Mouse (Mus musculus): ENCODE measurements around the gene Hnrnpf. TPM values are rescaled to one million over a fixed set of nuclear protein-coding genes. Genes with fewer than 3 reads are reported as not detected.

The Hnrnpf gene
- polyA plus RNA-seq, 1 experiment from 2014 or later, result 706 TPM

DNA sequence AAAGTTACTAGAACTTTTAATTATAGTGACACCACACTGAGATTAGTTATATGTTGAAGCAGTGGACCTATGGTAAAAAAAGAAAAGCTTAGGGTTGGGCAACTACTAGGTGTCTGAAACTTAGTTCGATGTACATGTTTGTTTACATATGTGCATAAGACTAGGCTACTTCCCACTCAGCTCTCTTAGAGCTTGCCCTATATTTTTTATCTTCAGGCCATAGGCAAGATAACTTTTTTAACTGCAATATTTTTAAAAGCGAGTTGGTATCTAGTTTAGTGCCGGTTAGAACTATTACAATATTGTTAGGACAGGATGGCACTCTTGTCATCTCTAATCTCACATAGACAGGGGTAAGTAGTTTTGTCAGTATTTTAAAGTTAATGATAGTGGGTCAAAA, 21.9 kb downstream of the Hnrnpf start:
- Histone ChIP-seq H3K4me3 (ENCODE audit: inconsistent target) (no peak overlapping the region), H3K79me2 (ENCODE audit: inconsistent target) (peaks cover 68% of the 10 kb centered on the region), H3K36me3 (ENCODE audit: inconsistent target) (peaks cover 20% of the 10 kb centered on the region; the same call in 1 of the 2 replicates), H3K27ac (no peak overlapping the region)
- 97% methylated on average over 3 of the region's 3 CpGs for WGBS (ENCODE audit: missing documents)

DNA sequence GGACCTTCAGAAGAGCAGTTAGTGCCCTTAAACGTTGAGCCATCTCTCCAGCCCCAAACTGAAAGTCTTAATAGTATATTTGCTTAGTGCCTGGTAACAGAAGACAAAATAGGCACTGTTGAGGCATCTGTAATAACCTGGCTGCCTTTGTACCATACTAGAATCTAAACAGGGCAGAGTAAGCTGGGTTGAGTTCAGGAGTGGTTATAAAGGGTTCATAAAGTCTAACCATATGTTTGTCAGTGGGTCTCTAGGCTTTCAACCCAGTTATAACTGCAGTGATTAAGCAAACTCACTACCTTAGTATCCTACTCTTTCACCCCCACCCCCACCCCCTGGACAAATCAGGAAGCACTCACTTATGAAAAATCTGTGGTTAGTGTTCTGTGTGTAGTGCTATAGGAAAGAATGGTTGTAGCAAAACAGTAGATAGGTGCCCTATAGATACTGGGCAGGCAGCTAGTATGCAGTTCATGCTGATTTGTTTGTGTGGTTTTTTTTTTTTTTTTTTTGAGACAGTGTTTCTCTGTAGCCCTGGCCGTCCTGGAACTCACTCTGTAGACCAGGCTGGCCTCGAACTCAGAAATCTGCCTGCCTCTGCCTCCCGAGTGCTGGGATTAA, 26.9 kb downstream of the Hnrnpf start:
- WGBS (ENCODE audit: missing documents), result 53% methylated on average over 4 of the region's 4 CpGs
- Histone ChIP-seq H3K79me2 (ENCODE audit: inconsistent target) (peaks cover 20% of the 10 kb centered on the region), H3K36me3 (ENCODE audit: inconsistent target) (peaks cover 26% of the 10 kb centered on the region; the same call in 1 of the 2 replicates), H3K4me3 (ENCODE audit: inconsistent target) (no peak overlapping the region), H3K27ac (no peak overlapping the region)

- 97% methylated on average over 7 of the region's 7 CpGs for WGBS (ENCODE audit: missing documents)
- Histone ChIP-seq H3K79me2 (ENCODE audit: inconsistent target) (peaks cover 10% of the 10 kb centered on the region), H3K36me3 (ENCODE audit: inconsistent target) (peaks cover 17% of the 10 kb centered on the region; the same call in 1 of the 2 replicates), H3K27ac (no peak overlapping the region), H3K4me3 (ENCODE audit: inconsistent target) (no peak overlapping the region)
These were observed 27.8 kb downstream of the Hnrnpf start for GRCm38 (mm10) chr6:117927955-117928354.

GRCm38 (mm10) chr6:117928746-117929145, 28.6 kb downstream of the Hnrnpf start:
- Histone ChIP-seq H3K79me2 (ENCODE audit: inconsistent target) (peaks cover 4% of the 10 kb centered on the region; the same call in 1 of the 2 replicates), H3K4me3 (ENCODE audit: inconsistent target) (no peak overlapping the region), H3K36me3 (ENCODE audit: inconsistent target) (peaks cover 17% of the 10 kb centered on the region; the same call in 1 of the 2 replicates), H3K27ac (no peak overlapping the region)
- WGBS (ENCODE audit: missing documents), result 89% methylated on average over 5 of the region's 5 CpGs

GRCm38 (mm10) chr6:117929945-117930655, 30.0 kb downstream of the Hnrnpf start:
- 85% methylated on average over 3 of the region's 3 CpGs for WGBS (ENCODE audit: missing documents)
- H3K36me3 ChIP-seq (ENCODE audit: inconsistent target), result peaks cover 17% of the 10 kb centered on the region; the same call in 1 of the 2 replicates
- H3K27ac ChIP-seq, result no peak overlapping the region
- H3K4me3 ChIP-seq (ENCODE audit: inconsistent target), result no peak overlapping the region
- H3K79me2 ChIP-seq (ENCODE audit: inconsistent target), result peaks cover 4% of the 10 kb centered on the region; the same call in 1 of the 2 replicates

DNA sequence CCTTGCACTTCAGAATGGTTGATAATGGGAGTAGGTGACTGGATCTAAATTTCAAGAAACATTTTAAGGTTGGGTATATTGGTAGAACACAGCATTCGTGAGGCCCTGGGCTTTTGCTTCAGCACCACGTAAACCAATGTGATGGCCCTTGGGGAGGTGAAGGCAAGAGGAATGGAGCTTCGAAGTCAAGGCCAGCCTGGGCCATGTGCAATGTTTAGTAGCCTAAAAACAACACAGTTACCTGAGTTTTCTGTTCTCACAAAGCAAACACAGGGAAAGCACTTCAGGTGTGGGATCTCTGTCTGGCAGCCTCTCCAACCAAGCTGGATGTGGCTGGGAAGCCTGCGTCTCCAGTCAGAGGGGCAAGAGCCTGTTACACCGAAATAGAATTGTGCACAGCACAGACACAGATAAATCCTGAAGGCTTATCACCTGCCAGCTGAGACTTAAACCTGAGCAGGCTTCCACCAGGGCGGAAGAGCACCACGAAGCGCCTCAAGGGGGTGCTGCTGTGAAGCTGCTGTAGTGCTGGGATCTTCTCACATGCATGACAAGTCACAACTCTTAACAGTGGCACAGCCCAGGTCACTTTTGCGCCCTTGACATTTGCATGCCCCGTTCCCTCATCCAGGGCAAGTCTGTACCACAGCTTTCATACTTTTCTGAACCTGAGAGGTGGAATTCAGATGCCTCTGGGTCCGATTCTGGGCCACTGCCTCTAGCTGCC, 32.4 kb downstream of the Hnrnpf start:
- peaks cover 10% of the 10 kb centered on the region; the same call in 1 of the 2 replicates for H3K36me3 ChIP-seq (ENCODE audit: inconsistent target)
- no peak overlapping the region for H3K27ac ChIP-seq
- no peaks in the 10 kb centered on the region for H3K79me2 ChIP-seq (ENCODE audit: inconsistent target)
- WGBS (ENCODE audit: missing documents), result 73% methylated on average over 11 of the region's 11 CpGs
- H3K4me3 ChIP-seq (ENCODE audit: inconsistent target), result no peak overlapping the region

DNA sequence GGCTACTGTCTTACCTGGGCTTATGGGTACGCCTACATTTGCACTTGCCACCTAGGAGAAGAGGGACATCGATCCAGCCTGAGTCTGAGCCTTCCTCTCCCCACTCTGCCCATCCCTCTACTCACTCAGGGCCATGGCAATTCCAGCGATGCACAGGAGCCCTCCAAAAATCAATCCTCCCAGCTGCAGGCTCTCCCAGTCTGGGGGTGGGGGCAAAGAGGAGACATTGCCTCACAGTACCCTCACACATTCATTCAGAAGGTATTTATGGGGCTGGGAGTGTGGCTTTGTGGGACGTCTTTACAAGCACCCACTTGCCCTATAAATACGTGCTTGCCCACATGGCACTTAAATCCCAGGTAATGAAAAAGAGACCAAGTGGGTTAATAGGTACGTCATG, 34.2 kb downstream of the Hnrnpf start:
- Histone ChIP-seq H3K27ac (no peak overlapping the region), H3K36me3 (ENCODE audit: inconsistent target) (0 out of 2 replicates have a peak, but pooled peaks cover 2% of the 10 kb centered on the region), H3K79me2 (ENCODE audit: inconsistent target) (no peaks in the 10 kb centered on the region), H3K4me3 (ENCODE audit: inconsistent target) (no peak overlapping the region)
- WGBS (ENCODE audit: missing documents), result 93% methylated on average over 6 of the region's 6 CpGs

DNA sequence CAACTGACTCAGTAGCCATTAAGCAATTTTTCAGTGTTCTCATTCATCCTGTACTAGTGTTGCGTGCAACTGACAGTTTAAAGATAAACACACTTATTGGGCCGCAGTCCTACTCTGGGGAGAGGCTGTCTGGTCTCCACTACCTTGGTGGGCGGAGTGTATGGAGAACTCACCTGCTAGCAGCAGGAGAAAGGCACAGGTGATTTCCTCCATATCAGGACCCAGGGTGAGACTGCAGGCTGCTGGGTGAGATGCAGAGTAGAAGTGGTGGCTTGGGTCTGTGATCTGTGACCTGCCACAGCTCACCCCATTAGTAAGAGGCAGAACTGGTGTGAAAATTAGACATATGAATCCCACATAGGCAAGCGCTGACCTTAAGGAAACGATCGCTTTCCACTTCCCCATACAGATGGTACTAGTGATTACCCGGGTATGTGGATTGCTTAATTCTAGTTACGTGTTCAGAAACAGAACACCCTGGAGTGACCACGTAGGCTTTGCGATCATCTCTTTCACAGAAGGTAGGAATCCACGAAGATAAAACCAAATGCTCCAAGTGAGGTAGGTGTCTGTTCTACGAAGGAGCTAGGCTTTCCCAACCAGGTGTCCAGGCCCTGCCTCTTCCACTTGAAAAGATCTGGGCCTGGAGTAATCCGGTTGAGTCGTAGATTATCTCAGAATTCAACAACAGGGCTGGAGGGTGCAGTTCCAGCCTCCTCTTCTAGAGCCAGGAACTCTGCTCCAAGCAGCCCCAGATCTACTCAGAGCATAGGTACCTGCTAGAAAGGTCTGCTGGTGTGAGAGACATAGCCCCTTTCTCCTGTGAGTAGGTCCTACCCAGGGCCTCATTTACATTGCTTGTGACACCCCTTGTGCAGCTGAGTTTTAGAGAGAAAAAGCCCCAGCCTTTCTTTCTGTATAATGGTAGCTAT, 35.8 kb downstream of the Hnrnpf start:
- Histone ChIP-seq H3K27ac (no peak overlapping the region), H3K79me2 (ENCODE audit: inconsistent target) (no peaks in the 10 kb centered on the region), H3K36me3 (ENCODE audit: inconsistent target) (no peaks in the 10 kb centered on the region), H3K4me3 (ENCODE audit: inconsistent target) (no peak overlapping the region)
- 46% methylated on average over 14 of the region's 14 CpGs for WGBS (ENCODE audit: missing documents)

- Histone ChIP-seq H3K79me2 (ENCODE audit: inconsistent target) (no peaks in the 10 kb centered on the region), H3K27ac (no peak within 1 kb of the TSS), H3K4me3 (ENCODE audit: inconsistent target) (no peak within 1 kb of the TSS), H3K36me3 (ENCODE audit: inconsistent target) (no peaks in the 10 kb centered on the region)
- 78% methylated on average over 9 of the region's 10 CpGs for WGBS (ENCODE audit: missing documents)
These were observed 37.3 kb downstream of the Hnrnpf start, which contains the start of gene Fxyd4 for GRCm38 (mm10) chr6:117937222-117937932. Gene Fxyd4 (minus strand): TSS chr6:117937692.

DNA sequence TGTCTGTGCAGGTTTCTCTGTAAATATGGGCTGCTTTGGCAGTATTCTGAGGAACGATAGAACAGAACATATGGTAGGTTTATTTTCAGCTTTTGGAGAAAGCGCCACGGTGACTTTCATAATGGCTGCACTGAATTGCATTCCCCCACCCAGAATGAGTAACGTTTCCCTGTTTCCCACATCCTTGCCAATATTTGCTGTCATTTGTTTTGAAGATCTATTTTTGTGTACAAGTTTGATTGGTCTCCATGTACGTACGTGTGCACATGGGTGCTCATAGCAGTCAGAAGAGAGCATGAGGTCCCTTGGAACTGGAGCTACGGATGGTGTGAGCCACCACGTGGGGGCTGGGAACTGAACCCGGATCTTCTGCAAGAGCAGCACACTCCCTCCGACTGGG, 38.8 kb downstream of the Hnrnpf start:
- 88% methylated on average over 10 of the region's 10 CpGs for WGBS (ENCODE audit: missing documents)
- Histone ChIP-seq H3K27ac (no peak overlapping the region), H3K4me3 (ENCODE audit: inconsistent target) (no peak overlapping the region), H3K79me2 (ENCODE audit: inconsistent target) (no peaks in the 10 kb centered on the region), H3K36me3 (ENCODE audit: inconsistent target) (no peaks in the 10 kb centered on the region)

DNA sequence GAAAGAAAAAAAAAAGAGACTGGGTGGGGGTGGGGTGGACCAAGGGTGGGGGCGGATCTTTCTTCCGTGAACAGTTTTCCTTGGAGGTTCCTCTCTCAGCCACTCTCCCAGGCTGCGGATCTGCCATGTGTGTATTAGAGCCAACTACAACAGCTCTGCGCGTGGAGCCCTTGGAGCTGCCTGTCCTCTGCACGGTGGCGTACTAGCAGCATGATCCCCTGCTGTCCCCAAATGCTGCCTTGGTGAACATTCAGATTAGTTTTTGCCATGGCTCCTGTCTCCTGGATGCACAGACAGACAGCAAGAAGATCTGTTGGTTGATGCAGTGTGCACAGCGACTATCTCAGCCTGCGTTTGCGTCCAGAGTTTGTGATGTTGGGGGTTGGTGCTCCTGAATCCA, 42.6 kb downstream of the Hnrnpf start:
- Histone ChIP-seq H3K4me3 (ENCODE audit: inconsistent target) (no peak overlapping the region), H3K36me3 (ENCODE audit: inconsistent target) (no peaks in the 10 kb centered on the region), H3K27ac (no peak overlapping the region), H3K79me2 (ENCODE audit: inconsistent target) (no peaks in the 10 kb centered on the region)
- WGBS (ENCODE audit: missing documents), result 95% methylated on average over 9 of the region's 10 CpGs

GRCm38 (mm10) chr6:117943899-117944298, 43.8 kb downstream of the Hnrnpf start:
- H3K4me3 ChIP-seq (ENCODE audit: inconsistent target), result no peak overlapping the region
- WGBS (ENCODE audit: missing documents), result 92% methylated on average over 2 of the region's 2 CpGs
- H3K27ac ChIP-seq, result no peak overlapping the region
- no peaks in the 10 kb centered on the region for H3K79me2 ChIP-seq (ENCODE audit: inconsistent target)
- H3K36me3 ChIP-seq (ENCODE audit: inconsistent target), result no peaks in the 10 kb centered on the region

GRCm38 (mm10) chr6:117952330-117952729, 52.2 kb downstream of the Hnrnpf start:
- WGBS (ENCODE audit: missing documents), result 82% methylated on average over 4 of the region's 4 CpGs
- H3K4me3 ChIP-seq (ENCODE audit: inconsistent target), result no peak overlapping the region
- H3K36me3 ChIP-seq (ENCODE audit: inconsistent target), result no peaks in the 10 kb centered on the region
- no peak overlapping the region for H3K27ac ChIP-seq
- no peaks in the 10 kb centered on the region for H3K79me2 ChIP-seq (ENCODE audit: inconsistent target)

Measured in macrophage (primary cell).